Mouse (Mus musculus): Measurements from ENCODE around the gene Rnf157.

Gene Rnf157

GRCm38 (mm10) chr11:116307762-116308531 is 104.9 kb downstream of the Rnf157 start:
- in situ Hi-C loops (cut with MboI; ENCODE audit: low sequenced_read_pairs), result no loop called here

GRCm38 (mm10) chr11:116307019-116307725 is 105.7 kb downstream of the Rnf157 start, which contains the start of gene Exoc7:
Gene Exoc7, minus strand, starts transcription at chr11:116307233.
- in situ Hi-C loops (cut with MboI; ENCODE audit: low sequenced_read_pairs), result no loop called here

- in situ Hi-C loops (cut with MboI; ENCODE audit: low sequenced_read_pairs), result no loop called here
These were observed 106.5 kb downstream of the Rnf157 start for GRCm38 (mm10) chr11:116306126-116306982.

GRCm38 (mm10) chr11:116305423-116305822 is 107.4 kb downstream of the Rnf157 start:
- in situ Hi-C loops (cut with MboI; ENCODE audit: low sequenced_read_pairs), result no loop called here

GRCm38 (mm10) chr11:116298621-116299020 is 114.2 kb downstream of the Rnf157 start:
- in situ Hi-C loops (cut with MboI; ENCODE audit: low sequenced_read_pairs), result no loop called here

DNA sequence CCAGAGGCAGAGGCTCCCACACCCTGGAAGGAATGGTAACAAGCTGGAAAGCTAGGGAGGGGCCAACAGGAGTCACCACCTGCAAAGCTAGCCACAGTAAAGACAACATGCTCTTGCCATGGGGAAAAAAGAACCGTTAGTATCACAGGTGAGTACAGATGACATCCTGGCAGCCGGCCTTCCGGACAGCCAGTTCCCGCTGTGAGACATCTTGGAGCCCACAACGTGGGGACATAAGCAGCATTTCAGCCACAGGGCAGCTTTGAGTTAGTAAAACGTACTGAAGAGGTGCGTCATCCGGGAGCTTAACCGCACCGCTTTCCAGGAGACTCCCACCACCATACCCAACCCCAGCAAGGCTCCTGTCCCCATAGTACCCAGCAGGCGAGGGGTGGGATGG is 114.6 kb downstream of the Rnf157 start:
- in situ Hi-C loops (cut with MboI; ENCODE audit: low sequenced_read_pairs), result no loop called here

DNA sequence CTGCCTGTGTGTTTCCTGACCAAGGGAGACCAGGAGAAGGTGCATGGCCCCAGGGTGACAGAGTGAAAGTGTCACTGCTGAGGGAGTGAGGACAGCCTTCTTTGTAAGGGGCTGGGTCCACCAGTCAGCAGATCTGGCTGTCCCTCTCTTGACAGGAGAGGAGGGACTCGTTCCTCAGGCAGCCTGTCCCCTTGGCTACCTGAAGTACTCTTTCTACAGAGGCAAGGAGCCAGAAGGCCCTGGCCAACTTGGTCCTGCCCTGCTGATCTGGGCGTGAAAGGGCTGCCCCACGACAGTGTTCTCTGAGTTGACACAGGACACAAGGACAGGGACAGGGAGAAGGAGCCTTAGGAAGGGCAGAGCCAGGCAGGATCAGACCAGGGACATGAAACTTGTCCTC is 115.8 kb downstream of the Rnf157 start:
- in situ Hi-C loops (cut with MboI; ENCODE audit: low sequenced_read_pairs), result no loop called here

GRCm38 (mm10) chr11:116296191-116296734 is 116.6 kb downstream of the Rnf157 start:
- in situ Hi-C loops (cut with MboI; ENCODE audit: low sequenced_read_pairs), result no loop called here

GRCm38 (mm10) chr11:116294319-116294718 is 118.5 kb downstream of the Rnf157 start:
- in situ Hi-C loops (cut with MboI; ENCODE audit: low sequenced_read_pairs), result no loop called here

DNA sequence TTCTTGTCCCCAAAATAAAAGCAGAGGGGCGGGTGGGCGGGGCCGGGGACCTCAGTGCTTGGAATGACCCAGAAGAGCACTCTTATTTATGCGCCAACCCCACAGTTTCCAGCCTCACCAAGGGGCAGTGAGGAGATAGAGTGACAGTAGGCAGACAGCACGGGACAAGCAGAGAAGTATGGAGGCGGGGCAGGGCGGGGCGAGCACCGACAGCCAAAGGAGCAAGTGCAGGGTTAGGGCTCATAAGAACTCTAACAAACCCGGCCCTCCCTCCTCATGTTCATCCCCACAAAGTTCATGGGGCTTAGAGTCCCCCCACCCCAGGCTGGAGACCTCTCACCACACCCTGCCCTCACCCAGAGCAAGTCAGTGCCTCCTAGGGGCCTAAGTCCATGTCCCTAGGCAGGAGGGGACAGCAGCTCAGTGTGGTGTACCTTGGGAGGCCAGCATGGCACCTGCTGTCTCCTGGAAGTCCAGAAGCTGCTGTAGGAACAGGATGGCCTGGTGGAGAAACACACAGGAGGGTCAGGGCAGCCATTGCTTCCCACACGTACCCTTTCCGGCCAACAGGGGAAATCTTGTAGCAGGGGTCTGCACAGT is 119.2 kb downstream of the Rnf157 start:
- in situ Hi-C loops (cut with MboI; ENCODE audit: low sequenced_read_pairs), result no loop called here

- in situ Hi-C loops (cut with MboI; ENCODE audit: low sequenced_read_pairs), result no loop called here
These were observed 120.4 kb downstream of the Rnf157 start for GRCm38 (mm10) chr11:116292401-116292800.

DNA sequence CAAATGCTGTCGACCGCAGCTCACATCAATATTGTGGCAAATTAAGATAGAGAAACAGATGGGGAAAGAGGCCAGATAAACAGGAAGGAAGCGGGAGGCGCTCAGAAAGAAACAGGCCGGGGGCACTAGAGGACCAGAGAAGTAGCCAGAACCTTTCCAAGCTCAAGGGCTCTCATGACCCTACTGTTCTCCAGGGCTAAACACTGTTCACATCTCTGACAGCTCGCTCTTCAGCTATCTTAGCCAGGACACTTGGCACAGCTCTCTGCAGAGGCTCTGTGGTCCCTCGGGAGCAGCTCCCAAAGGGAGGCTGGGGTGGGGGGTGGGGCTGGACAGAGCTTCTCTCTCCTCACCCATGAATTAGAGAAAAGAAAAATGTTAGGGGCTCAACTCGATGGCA is 122.3 kb downstream of the Rnf157 start:
- in situ Hi-C loops (cut with MboI; ENCODE audit: low sequenced_read_pairs), result no loop called here

- in situ Hi-C loops (cut with MboI; ENCODE audit: low sequenced_read_pairs), result no loop called here
These were observed 125.5 kb downstream of the Rnf157 start for GRCm38 (mm10) chr11:116287351-116287750.

Measured in CH12F3 (cell line).